Mouse (Mus musculus) ovary, postnatal 36 days (tissue): Measurements from ENCODE around the gene Stk11ip.

ENCODE experiments used
- DNase-seq: peaks from one replicate; pipeline ENCODE4 v3.0.0; 2022; ENCODE audit warnings: low spot score, mixed read lengths

Stk11ip gene

GRCm38 (mm10) chr1:75570403-75570802 is 49.1 kb downstream of the Stk11ip start:
- DNase-seq, result no peak

- DNase-seq, result no peak
These were observed 51.4 kb downstream of the Stk11ip start for GRCm38 (mm10) chr1:75572776-75573175.

- no peak for DNase-seq
These were observed 52.4 kb downstream of the Stk11ip start for GRCm38 (mm10) chr1:75573715-75574114.

GRCm38 (mm10) chr1:75574476-75575310 is 53.4 kb downstream of the Stk11ip start:
- DNase-seq, result no peak

DNA sequence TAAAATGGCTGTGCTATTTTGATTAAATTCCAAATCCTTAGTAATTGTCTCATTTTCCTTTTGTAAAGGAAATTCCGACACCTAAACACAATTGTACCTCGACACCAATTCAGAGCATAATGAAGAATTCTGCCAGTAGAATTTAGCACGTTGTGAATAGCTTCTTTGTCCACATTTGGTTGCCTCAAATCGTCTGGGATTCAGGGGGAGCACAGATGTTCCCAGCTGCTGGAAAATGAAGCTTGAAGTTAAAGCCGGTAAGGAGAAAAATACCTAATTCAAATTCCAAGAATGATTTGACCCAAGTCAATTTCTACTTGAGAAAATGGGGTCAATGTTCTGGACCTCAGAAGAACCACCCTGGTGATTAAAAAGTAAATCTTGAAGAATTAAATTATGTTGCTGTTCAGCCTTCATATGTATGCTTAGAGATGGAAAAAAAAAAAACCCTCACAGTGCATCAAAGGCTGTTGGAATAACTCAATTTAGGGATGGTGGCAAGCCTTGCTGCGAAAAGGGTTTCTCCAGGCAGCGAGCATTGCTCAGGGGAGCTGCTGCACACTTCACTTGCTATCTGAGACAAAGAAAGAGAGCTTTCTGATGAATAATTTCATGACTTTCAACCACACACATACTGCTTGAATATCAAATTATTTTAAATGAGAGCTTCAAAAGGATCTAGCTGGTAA is 60.8 kb downstream of the Stk11ip start:
- DNase-seq, result no peak

DNA sequence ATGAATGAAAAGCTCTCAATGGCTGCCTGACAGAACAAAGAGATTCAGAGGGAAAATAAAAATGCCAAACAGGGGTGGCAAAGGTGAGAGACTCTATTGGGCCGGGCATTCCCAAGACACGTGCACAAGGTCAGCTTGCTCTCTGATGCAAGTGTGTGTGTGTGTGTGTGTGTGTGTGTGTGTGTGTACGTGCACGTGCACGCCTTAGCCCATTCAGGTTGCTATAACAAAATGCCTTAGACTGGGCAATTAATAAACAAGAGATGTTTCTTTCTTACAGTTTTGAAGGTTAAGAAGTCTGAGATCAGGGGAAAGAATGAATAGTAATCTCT is 61.3 kb downstream of the Stk11ip start:
- no peak for DNase-seq

GRCm38 (mm10) chr1:75583034-75583433 is 61.7 kb downstream of the Stk11ip start:
- no peak for DNase-seq

DNA sequence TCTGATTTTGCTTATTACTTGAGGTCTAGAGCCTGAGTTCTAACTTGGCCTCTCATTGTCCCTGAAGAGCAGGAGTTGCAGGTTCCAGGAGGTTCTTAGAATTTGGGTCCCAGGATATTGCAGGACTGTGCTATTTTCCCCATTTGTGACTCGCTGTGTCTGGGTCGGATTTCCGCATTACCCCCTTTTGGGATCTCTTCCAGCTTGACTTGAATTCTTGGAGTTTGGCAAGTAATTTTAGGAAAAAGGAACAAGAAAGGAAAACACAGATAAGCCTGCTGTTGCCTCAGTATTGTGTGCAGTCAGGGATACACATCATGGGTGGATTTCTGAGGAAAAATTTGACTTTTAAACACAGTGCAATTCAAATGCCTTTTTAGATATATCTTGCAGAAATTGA is 65.5 kb downstream of the Stk11ip start:
- no peak for DNase-seq
